Mouse (Mus musculus) regulatory T cell (primary cell): ENCODE data around the gene 1700013G24Rik.
"Not testable (repeated sequence)": the region's sequence is repeated elsewhere in the genome, so short reads cannot be mapped to it uniquely, and the experiment has no call there.

Experiments used
- in situ Hi-C: fragments of 300-600 bp; cut with MboI, MseI; formaldehyde crosslinking; loops from one replicate; pipeline ENCODE4 v1.15.1; 2025; ENCODE audit warnings: high pct_unique_total_duplicates

Gene 1700013G24Rik

DNA sequence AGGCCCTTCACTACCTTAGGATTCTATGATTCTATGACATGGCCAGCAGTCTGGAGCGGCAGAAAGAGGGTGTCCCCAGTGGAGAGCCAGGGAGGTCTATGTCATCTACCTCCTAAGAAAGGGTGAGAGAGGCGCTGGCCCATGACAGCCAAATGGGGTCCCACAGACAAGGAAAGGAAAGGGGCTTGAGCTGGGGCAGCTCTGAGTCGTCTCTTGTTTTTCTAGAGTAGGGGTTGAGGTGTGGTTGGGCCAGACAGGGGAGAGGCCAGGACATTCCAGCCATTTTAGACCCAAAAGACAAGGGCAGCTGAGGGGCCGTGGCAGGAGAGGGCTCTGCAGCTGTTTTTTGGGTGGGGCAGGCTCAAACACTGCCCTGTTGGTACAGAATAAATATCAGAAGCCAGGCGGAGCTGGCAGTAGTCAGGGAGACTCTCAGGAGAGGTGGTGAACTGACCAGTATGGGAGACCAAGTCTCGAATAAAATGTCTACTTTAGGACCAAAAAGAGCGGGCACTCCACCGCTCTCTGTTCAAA is at the start of gene 1700013G24Rik:
Gene 1700013G24Rik, plus strand, starts transcription at position 51 of the 534 bp plus-strand sequence.
- in situ Hi-C loops = no loop called here

- in situ Hi-C loops = loop anchor here (25.0 kb wide), 1 partner anchor 318 kb away; no protein-coding TSS in a partner anchor
These were observed 47.5 kb upstream of the 1700013G24Rik start for GRCm38 (mm10) chr4:137405571-137405970.

GRCm38 (mm10) chr4:137409691-137410090 is 43.4 kb upstream of the 1700013G24Rik start, which contains the start of gene Cela3a:
Gene Cela3a, minus strand, starts transcription at chr4:137409791.
- in situ Hi-C loops = loop anchor here (25.0 kb wide), 1 partner anchor 322 kb away; no protein-coding TSS in a partner anchor

DNA sequence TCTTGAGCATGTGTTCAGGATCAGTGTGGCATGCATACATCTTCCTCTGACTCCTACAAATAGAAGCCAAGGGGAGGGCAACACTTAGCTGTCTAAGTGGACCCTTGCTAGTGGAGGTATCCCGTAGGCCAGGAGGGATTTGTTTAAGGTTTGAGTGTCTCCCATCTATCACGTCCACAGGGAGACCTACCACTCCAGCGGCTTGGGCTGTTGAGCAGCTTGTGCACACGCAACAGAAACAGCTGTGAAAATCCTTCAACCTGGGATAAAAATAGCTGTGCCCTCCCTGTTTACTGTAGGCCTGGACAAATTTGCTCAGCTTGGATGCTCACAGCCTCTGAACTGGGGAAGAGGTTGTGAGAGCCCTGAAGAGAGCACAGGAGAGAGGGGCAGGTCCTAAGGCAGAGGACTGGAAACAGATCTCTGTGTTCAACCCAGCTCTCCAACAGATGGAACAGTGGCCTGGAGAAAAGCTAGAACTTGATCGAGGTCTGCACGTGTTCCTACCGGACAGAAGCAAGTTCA is 40.8 kb upstream of the 1700013G24Rik start:
- in situ Hi-C loops = loop anchor here (25.0 kb wide), 1 partner anchor 325 kb away; no protein-coding TSS in a partner anchor

- in situ Hi-C loops = loop anchor here (25.0 kb wide), 1 partner anchor 328 kb away; no protein-coding TSS in a partner anchor
These were observed 38.1 kb upstream of the 1700013G24Rik start for GRCm38 (mm10) chr4:137414936-137415335.

DNA sequence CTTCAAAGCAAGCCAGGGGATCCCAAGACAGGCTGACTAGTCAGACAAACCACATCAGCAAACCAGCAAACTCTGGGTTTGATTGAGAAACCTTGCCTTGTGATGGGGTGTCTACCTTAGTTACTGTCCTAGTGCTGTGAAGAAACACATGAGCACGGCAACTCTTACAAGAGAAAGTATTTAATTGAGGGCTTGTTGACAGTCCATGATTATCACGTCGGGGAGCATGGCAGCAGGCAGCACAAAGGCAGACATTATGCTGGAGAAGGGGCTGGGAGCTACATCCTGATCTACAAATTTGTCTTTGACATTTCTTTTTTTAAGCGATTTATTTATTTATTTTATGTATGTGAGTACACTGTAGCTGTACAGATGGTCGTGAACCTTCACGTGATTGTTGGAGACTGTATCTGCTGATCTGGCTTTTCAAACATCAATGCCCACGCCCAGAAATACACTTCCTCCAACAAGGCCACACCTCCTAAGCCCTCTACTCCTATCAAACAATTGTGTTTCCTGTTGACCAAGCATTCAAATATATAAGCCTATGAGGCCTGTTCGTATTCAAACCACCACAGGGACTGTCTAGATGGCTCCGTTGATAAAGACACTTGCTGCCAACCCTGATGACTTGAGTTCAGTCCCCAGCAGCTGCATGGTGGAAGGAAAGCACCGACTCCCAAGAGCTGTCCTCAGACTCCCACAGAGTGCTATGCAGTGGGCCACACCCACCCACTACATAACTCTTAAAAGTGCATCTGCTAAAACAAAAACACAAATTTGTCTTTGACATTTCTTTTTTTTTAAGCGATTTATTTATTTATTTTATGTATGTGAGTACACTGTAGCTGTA is 35.1 kb upstream of the 1700013G24Rik start:
- in situ Hi-C loops = loop anchor here (25.0 kb wide), 1 partner anchor 331 kb away; no protein-coding TSS in a partner anchor

GRCm38 (mm10) chr4:137430502-137430901 is 22.6 kb upstream of the 1700013G24Rik start, which contains the start of gene Cela3b:
Gene Cela3b, minus strand, starts transcription at chr4:137430540.
- in situ Hi-C loops = no loop called here

- in situ Hi-C loops = not testable (repeated sequence)
These were observed 20.2 kb upstream of the 1700013G24Rik start for GRCm38 (mm10) chr4:137432700-137433550.

- in situ Hi-C loops = no loop called here
These were observed 16.0 kb upstream of the 1700013G24Rik start for GRCm38 (mm10) chr4:137436979-137437669.

- in situ Hi-C loops = no loop called here
These were observed 14.2 kb upstream of the 1700013G24Rik start for GRCm38 (mm10) chr4:137438842-137439241.

DNA sequence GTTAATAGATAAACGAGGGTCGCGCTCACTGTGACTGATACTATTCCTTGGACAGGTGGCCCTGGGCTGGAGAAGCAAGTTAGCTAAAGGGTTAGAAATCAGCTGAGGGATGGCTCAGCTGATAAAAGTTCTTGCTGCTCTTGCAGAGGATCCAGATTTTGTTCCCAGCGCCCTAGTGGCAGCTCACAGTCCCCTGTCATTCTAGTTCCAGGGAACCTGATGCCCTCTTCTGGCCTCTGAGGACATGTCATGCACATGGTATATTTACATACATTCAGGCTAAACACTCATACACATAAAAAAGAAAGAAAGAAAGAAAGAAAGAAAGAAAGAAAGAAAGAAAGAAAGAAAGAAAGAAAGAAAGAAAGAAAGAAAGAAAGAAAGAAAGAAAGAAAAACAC is 11.8 kb upstream of the 1700013G24Rik start:
- in situ Hi-C loops = no loop called here

DNA sequence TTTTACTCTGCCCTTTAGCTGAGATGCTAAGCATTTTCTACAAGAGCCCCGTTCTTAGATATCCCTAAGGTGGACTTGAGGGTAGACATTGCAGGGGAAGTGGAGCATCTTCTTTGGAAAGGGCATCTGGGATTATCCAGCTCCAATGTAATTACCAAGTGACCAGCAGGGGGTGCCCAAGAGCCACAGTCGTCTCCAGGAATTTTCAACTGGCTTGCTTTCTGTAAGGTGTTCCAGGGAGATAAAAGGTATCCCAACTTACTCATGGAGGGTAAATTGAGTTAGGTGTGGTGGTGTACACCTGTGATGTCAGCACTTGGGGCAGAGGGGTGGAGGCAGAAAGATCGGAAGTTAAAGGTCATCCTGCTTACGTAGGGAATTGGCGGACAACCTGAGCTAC is 9.5 kb upstream of the 1700013G24Rik start:
- in situ Hi-C loops = no loop called here

- in situ Hi-C loops = no loop called here
These were observed 7.2 kb upstream of the 1700013G24Rik start for GRCm38 (mm10) chr4:137445881-137446280.

GRCm38 (mm10) chr4:137447363-137448196 is 5.5 kb upstream of the 1700013G24Rik start:
- in situ Hi-C loops = no loop called here

- in situ Hi-C loops = no loop called here
These were observed 4.9 kb upstream of the 1700013G24Rik start for GRCm38 (mm10) chr4:137448197-137448596.

DNA sequence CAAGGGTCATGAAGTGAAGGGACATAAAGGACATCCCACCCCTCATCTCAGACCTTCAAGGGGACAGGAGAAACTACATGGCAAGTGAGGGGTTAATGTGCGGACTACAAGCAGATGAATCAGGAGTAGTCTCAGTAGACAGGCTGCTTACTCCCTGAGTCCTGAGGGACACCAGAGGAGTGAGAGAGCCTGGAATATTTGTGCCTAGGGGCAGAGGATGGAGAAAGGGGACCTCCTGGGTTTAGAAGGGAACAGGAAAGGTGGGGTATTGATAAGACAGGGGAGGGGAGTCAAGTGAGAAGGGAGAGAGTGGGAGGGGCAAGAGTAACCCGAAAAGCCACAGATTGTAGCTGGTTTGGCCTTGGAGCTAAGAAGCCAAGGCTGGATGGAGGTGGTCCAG is 4.4 kb upstream of the 1700013G24Rik start:
- in situ Hi-C loops = no loop called here

GRCm38 (mm10) chr4:137449132-137449531 is 4.0 kb upstream of the 1700013G24Rik start:
- in situ Hi-C loops = no loop called here

DNA sequence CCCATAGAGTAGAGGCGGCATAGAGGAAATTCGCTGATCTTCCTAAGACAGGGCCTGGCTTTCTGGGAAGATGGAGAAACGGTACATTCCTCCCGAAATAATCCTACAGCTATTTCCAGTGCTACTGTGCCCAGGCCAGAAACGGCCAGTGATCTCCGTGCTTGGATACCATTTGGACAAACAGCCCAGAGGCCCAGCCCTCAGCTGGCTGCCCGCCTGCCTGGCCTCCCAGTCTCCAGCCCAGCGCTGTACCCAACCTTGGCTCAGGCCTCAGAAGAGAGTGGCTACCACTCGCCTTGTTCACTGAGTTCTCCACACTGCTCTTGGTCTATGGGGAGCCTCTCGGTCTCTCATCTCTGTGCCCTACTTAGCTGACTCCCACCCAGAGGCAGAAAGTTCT is 3.4 kb upstream of the 1700013G24Rik start:
- in situ Hi-C loops = no loop called here

DNA sequence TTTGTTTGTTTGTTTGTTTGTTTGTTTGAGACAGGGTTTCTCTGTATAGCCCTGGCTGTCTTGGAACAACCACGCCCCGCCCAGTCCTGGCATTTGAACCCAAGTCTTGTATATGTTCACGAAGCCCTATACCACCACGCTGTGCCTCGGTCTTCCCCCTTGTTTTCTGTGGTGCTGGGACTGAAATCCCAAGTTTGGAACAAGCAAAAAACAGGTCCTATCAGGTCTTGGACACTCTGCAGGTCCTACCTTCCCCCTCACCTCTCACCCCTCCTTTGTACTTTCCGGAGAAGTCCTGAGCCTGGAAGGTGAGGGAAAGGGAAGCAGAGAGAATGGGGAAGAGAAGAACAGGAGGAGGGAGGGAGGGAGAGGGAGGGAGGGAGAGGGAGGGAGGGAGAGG is 894 bp upstream of the 1700013G24Rik start:
- in situ Hi-C loops = no loop called here

GRCm38 (mm10) chr4:137454582-137454981 is 1.5 kb downstream of the 1700013G24Rik start:
- in situ Hi-C loops = no loop called here
